Mouse (Mus musculus): ENCODE data around the gene Prpf6.
A peak's percentile ranks its signal among the peaks of the same experiment; 100 is the strongest.

The Prpf6 gene

GRCm38 (mm10) chr2:181689466-181690160 is 97.9 kb downstream of the Prpf6 start:
- DNase-seq, result no peak

GRCm38 (mm10) chr2:181691083-181691482 is 99.4 kb downstream of the Prpf6 start:
- DNase-seq, result no peak

- DNase-seq, result no peak
These were observed 99.9 kb downstream of the Prpf6 start for GRCm38 (mm10) chr2:181691571-181691970.

GRCm38 (mm10) chr2:181692304-181692703 is 100.6 kb downstream of the Prpf6 start:
- DNase-seq, result peak in 1 of 2 experiments; percentile 4

GRCm38 (mm10) chr2:181693339-181694280 is 101.9 kb downstream of the Prpf6 start, which contains the start of gene Rgs19:
Gene Rgs19, minus strand, starts transcription at chr2:181693977.
- DNase-seq, result peak; percentile 78 to 86

- DNase-seq, result peak in 1 of 2 experiments; percentile 3
These were observed 102.9 kb downstream of the Prpf6 start for GRCm38 (mm10) chr2:181694581-181694980.

GRCm38 (mm10) chr2:181695776-181696175 is 104.1 kb downstream of the Prpf6 start:
- DNase-seq, result peak in 1 of 2 experiments; percentile 11

- DNase-seq, result peak in 1 of 2 experiments; percentile 2
These were observed 105.2 kb downstream of the Prpf6 start for GRCm38 (mm10) chr2:181696801-181697420.

- DNase-seq, result peak; percentile 1 to 3
These were observed 106.6 kb downstream of the Prpf6 start, which contains the start of gene Lkaaear1 for GRCm38 (mm10) chr2:181698241-181698640. Gene Lkaaear1, minus strand, starts transcription at chr2:181698442.
